Mouse (Mus musculus) spleen, adult 2 months (tissue): ENCODE data around the gene Olfr286.

Experiments used
- CTCF ChIP-seq: fragments of 200-500 bp; IDR thresholded peaks from 2 replicates; pipeline ENCODE4 v1.5.1; 2011; ENCODE audit warnings: mild to moderate bottlenecking, inconsistent platforms; ENCODE audit not compliant: insufficient read depth, insufficient read length, insufficient replicate concordance; ENCODE audit errors: extremely low read depth
- POLR2A ChIP-seq: fragments of 200-500 bp; IDR thresholded peaks from 2 replicates; pipeline ENCODE4 v1.6.1; 2011; ENCODE audit warnings: low read depth, low read length, inconsistent platforms

GRCm38 (mm10) chr15:98209676-98210075 is 24.6 kb downstream of the Olfr286 start:
- TF ChIP-seq POLR2A (no peak), CTCF (no peak)
